Mouse (Mus musculus): ENCODE data around the gene Gm18336. TPM values are rescaled to one million over a fixed set of nuclear protein-coding genes. Genes with fewer than 3 reads are reported as not detected.
"Not testable (repeated sequence)": the region's sequence is repeated elsewhere in the genome, so short reads cannot be mapped to it uniquely, and the experiment has no call there.

Gm18336 gene
- polyA plus RNA-seq (2014; fragmentation: Nextera tagmentation; extraction: Ambion mirVana) = not detected in 2 replicates

DNA sequence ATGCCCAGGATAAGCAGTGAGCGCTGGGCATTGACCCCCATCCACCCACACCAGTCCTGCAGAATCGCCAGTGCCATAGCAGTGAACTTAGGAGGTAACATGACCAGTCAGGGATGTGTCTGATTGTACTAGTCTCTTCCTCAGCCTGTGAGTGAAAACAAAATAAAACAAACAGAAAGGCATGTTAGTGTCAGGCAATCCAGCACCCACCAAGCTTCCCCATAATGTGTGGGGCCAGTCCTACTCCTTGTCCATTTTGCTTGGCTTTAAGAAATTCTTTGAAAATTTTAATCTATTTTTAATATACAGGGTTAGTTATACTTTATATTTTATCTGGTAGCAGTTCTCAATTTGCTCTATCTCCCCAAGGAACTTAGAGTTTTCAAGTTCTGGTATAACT is at the start of gene Gm18336:
Gene Gm18336, minus strand, starts transcription at position 101 of the 400 bp plus-strand sequence.
- not testable (repeated sequence) for ATAC-seq (ENCODE audit: insufficient number of reproducible peaks, low FRiP score, low TSS enrichment, low read depth); H3K4me2 ChIP-seq (ENCODE audit: low read depth, severe bottlenecking); H3K27me3 ChIP-seq (ENCODE audit: control insufficient read depth, insufficient read depth, low read length); H3K9me3 ChIP-seq (ENCODE audit: control insufficient read depth, low read length); H3K4me1 ChIP-seq (ENCODE audit: control insufficient read depth, insufficient read depth, low read length); H3K27ac ChIP-seq (replicated peaks; ENCODE audit: low read depth, low read length); H3K9ac ChIP-seq (ENCODE audit: low read length); H3K4me3 ChIP-seq (ENCODE audit: low read depth, low read length); H3K36me3 ChIP-seq (ENCODE audit: control insufficient read depth, insufficient read depth, low read length); DNase-seq (ENCODE audit: low spot score)
- 75% methylated on average over 2 of the region's 2 CpGs for WGBS

DNA sequence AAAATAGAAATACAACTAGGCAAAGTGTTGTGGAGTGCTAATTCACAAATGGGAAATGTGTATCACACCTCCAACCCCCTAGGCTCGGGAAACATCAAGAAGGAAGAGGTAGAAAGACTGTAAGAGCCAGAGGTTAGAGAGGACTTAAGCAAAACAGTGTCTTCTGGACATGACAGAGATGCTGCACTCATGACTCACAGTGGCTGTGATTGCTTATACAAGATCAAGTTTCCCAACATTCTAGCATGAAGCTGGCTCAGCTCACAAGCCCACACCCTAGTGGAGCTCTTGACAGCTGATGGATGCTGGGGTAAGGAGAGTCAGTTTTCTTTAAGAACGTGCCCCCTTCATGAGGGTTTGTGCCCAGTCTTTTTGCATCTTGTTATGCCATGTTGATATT is 42.9 kb upstream of the Gm18336 start:
- no peaks in the 10 kb centered on the region for H3K27me3 ChIP-seq (ENCODE audit: control insufficient read depth, insufficient read depth, low read length)
- no peak overlapping the region for H3K4me2 ChIP-seq (ENCODE audit: low read depth, severe bottlenecking)
- H3K9me3 ChIP-seq (ENCODE audit: control insufficient read depth, low read length) = no peaks in the 10 kb centered on the region
- H3K27ac ChIP-seq (replicated peaks; ENCODE audit: low read depth, low read length) = no peak overlapping the region
- no peak overlapping the region for H3K4me3 ChIP-seq (ENCODE audit: low read depth, low read length)
- DNase-seq (ENCODE audit: low spot score) (no peak), ATAC-seq (ENCODE audit: insufficient number of reproducible peaks, low FRiP score, low TSS enrichment, low read depth) (no peak)
- 82% methylated on average over 2 of the region's 2 CpGs for WGBS
- no peak overlapping the region for H3K9ac ChIP-seq (ENCODE audit: low read length)
- no peaks in the 10 kb centered on the region for H3K36me3 ChIP-seq (ENCODE audit: control insufficient read depth, insufficient read depth, low read length)
- H3K4me1 ChIP-seq (ENCODE audit: control insufficient read depth, insufficient read depth, low read length) = no peaks in the 10 kb centered on the region

DNA sequence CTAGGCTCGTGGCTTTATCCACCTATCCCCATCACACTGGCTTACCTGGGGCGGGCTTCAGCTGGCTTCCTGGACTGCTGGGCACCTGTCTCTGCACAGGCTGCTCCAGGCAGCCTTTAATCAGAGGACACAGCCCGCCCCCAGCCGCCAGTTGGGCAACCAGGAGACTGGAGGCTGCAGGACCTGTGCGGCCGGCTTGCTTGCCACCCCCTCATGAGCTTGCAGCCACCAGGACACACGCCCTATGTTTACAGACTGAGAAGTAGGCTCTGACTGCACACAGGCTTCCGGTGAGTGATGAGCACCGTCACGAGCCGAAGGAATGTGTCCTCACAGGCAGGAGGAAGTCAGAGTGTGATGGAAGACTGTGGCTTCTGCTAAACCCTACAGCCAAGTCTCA is 36.7 kb upstream of the Gm18336 start, which contains the start of gene Trex2:
Gene Trex2, minus strand, starts transcription at position 93 of the 400 bp plus-strand sequence.
- ATAC-seq (ENCODE audit: insufficient number of reproducible peaks, low FRiP score, low TSS enrichment, low read depth) (no peak), DNase-seq (ENCODE audit: low spot score) (no peak)
- H3K4me2 ChIP-seq (ENCODE audit: low read depth, severe bottlenecking) = no peak within 1 kb of the TSS
- no peak within 1 kb of the TSS for H3K27ac ChIP-seq (replicated peaks; ENCODE audit: low read depth, low read length)
- no peaks in the 10 kb centered on the region for H3K9me3 ChIP-seq (ENCODE audit: control insufficient read depth, low read length)
- H3K9ac ChIP-seq (ENCODE audit: low read length) = no peak within 1 kb of the TSS
- no peak within 1 kb of the TSS for H3K4me3 ChIP-seq (ENCODE audit: low read depth, low read length)
- no peaks in the 10 kb centered on the region for H3K4me1 ChIP-seq (ENCODE audit: control insufficient read depth, insufficient read depth, low read length)
- no peaks in the 10 kb centered on the region for H3K36me3 ChIP-seq (ENCODE audit: control insufficient read depth, insufficient read depth, low read length)
- 74% methylated on average over 11 of the region's 11 CpGs for WGBS
- H3K27me3 ChIP-seq (ENCODE audit: control insufficient read depth, insufficient read depth, low read length) = no peaks in the 10 kb centered on the region

DNA sequence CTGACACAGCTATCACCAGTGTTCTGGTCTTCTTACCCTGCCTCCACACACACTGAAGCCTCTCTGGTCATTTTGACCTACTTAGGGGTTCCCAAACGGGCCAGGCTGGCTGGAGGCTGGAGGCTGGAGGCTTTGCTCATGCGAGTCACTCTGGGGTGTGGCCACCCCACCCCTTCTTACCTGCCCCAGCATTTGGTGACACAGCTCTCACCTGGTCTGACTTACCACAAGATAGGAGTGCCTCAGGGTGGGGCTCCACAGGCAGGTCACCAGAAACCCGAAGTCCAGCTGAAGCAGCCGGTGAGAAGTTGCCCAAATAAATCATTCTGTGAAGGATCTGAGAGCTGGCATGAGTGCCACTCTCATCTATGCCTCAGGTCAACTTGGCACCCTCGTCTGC is 34.3 kb upstream of the Gm18336 start:
- no peaks in the 10 kb centered on the region for H3K27me3 ChIP-seq (ENCODE audit: control insufficient read depth, insufficient read depth, low read length)
- H3K4me1 ChIP-seq (ENCODE audit: control insufficient read depth, insufficient read depth, low read length) = no peaks in the 10 kb centered on the region
- 70% methylated on average over 5 of the region's 5 CpGs for WGBS
- H3K4me2 ChIP-seq (ENCODE audit: low read depth, severe bottlenecking) = no peak overlapping the region
- H3K36me3 ChIP-seq (ENCODE audit: control insufficient read depth, insufficient read depth, low read length) = no peaks in the 10 kb centered on the region
- no peak overlapping the region for H3K27ac ChIP-seq (replicated peaks; ENCODE audit: low read depth, low read length)
- ATAC-seq (ENCODE audit: insufficient number of reproducible peaks, low FRiP score, low TSS enrichment, low read depth) (no peak), DNase-seq (ENCODE audit: low spot score) (no peak)
- H3K9me3 ChIP-seq (ENCODE audit: control insufficient read depth, low read length) = no peaks in the 10 kb centered on the region
- no peak overlapping the region for H3K9ac ChIP-seq (ENCODE audit: low read length)
- H3K4me3 ChIP-seq (ENCODE audit: low read depth, low read length) = no peak overlapping the region

DNA sequence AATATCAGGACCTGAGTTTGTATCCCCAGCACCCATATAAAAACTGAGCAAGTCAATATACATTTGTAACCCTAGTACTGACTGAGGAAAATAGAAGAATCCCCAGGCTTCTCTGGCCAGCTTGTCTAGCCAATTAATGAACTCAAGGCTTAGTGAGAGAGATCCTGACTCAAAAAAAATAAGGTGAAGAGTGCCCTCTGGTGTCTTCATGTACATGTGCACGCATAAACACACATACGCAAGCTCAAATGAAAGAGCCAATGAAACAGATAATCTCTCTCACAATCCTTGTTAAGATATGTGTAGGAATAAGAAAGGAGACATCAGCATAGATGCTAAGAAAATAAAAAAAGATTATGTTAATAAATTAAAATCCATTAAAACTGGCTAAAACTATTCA is 31.5 kb upstream of the Gm18336 start:
- DNase-seq (ENCODE audit: low spot score) (no peak), ATAC-seq (ENCODE audit: insufficient number of reproducible peaks, low FRiP score, low TSS enrichment, low read depth) (no peak)
- Histone ChIP-seq H3K4me3 (ENCODE audit: low read depth, low read length) (no peak overlapping the region), H3K27me3 (ENCODE audit: control insufficient read depth, insufficient read depth, low read length) (no peaks in the 10 kb centered on the region), H3K4me2 (ENCODE audit: low read depth, severe bottlenecking) (no peak overlapping the region), H3K4me1 (ENCODE audit: control insufficient read depth, insufficient read depth, low read length) (no peaks in the 10 kb centered on the region), H3K36me3 (ENCODE audit: control insufficient read depth, insufficient read depth, low read length) (no peaks in the 10 kb centered on the region), H3K9ac (ENCODE audit: low read length) (no peak overlapping the region), H3K9me3 (ENCODE audit: control insufficient read depth, low read length) (no peaks in the 10 kb centered on the region), H3K27ac (replicated peaks; ENCODE audit: low read depth, low read length) (no peak overlapping the region)
- WGBS = 78% methylated on average over 2 of the region's 2 CpGs

DNA sequence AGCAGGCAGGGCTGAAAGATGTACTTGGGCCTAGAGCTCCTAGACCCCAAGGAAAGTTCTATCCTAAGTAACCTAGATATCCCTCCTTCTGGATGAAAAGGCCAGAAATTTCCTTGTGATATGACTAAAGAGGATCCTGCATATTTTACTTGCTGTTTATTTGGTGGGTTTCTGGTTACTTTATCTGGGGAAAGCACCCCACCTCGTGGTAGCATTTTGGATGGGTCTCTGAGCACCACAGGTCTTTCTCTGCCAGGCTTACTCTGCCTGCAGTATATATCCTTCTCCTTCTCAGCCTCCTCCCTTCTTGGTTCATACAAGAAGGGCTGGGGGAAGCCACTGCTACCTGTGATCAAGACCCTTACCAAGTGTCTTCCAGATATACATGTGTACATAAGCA is 14.2 kb upstream of the Gm18336 start:
- no peaks in the 10 kb centered on the region for H3K36me3 ChIP-seq (ENCODE audit: control insufficient read depth, insufficient read depth, low read length)
- WGBS = 47% methylated on average over 1 of the region's 1 CpGs
- no peak overlapping the region for H3K4me3 ChIP-seq (ENCODE audit: low read depth, low read length)
- no peak for DNase-seq (ENCODE audit: low spot score)
- ATAC-seq (ENCODE audit: insufficient number of reproducible peaks, low FRiP score, low TSS enrichment, low read depth) = no peak
- H3K4me2 ChIP-seq (ENCODE audit: low read depth, severe bottlenecking) = no peak overlapping the region
- no peaks in the 10 kb centered on the region for H3K9me3 ChIP-seq (ENCODE audit: control insufficient read depth, low read length)
- no peak overlapping the region for H3K9ac ChIP-seq (ENCODE audit: low read length)
- H3K4me1 ChIP-seq (ENCODE audit: control insufficient read depth, insufficient read depth, low read length) = no peaks in the 10 kb centered on the region
- peaks cover 2% of the 10 kb centered on the region for H3K27me3 ChIP-seq (ENCODE audit: control insufficient read depth, insufficient read depth, low read length)
- H3K27ac ChIP-seq (replicated peaks; ENCODE audit: low read depth, low read length) = no peak overlapping the region

DNA sequence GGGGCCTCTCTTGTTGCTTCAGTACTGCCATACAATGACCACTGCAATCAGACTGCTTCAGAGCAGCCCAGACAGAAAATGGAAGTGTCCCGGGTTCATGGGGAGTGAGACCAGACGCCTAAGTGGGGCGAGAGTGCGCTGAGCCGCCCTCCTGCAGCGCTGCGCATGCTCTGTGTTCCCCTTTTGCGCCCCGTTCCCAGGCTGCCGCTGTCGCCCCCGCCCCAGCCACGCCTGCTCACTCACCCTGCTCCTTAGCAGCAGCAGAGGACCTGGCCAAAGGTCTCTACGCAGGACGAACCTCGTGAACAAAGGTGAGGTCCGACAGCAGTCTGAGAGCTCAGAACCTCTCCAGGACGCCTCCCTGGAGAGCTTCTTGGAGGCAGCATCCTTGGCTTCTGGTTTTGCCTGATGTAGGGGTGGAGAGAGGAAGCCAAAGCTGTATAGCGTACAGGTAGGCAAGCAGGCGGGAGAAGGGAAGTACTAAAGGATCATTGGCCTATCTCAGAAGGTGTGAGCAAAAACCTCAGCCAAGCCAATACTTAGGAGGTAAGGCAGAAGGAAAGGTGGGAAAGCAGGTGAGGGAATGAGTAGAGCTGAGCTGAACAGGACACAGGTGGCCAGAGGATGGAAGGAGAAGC is 12.5 kb upstream of the Gm18336 start, which contains the start of gene Zfp92:
Gene Zfp92, plus strand, starts transcription at position 217 of the 638 bp plus-strand sequence.
- Histone ChIP-seq H3K27ac (replicated peaks; ENCODE audit: low read depth, low read length) (no peak within 1 kb of the TSS), H3K27me3 (ENCODE audit: control insufficient read depth, insufficient read depth, low read length) (peaks cover 2% of the 10 kb centered on the region), H3K9me3 (ENCODE audit: control insufficient read depth, low read length) (no peaks in the 10 kb centered on the region), H3K4me3 (ENCODE audit: low read depth, low read length) (0 out of 2 replicates have a peak within 1 kb of the TSS, but pooled peaks have one; percentile 6), H3K36me3 (ENCODE audit: control insufficient read depth, insufficient read depth, low read length) (no peaks in the 10 kb centered on the region), H3K4me1 (ENCODE audit: control insufficient read depth, insufficient read depth, low read length) (no peaks in the 10 kb centered on the region), H3K4me2 (ENCODE audit: low read depth, severe bottlenecking) (peak within 1 kb of the TSS; percentile 44), H3K9ac (ENCODE audit: low read length) (no peak within 1 kb of the TSS)
- 21% methylated on average over 20 of the region's 20 CpGs for WGBS
- ATAC-seq (ENCODE audit: insufficient number of reproducible peaks, low FRiP score, low TSS enrichment, low read depth) (no peak), DNase-seq (ENCODE audit: low spot score) (peak; percentile 26)

DNA sequence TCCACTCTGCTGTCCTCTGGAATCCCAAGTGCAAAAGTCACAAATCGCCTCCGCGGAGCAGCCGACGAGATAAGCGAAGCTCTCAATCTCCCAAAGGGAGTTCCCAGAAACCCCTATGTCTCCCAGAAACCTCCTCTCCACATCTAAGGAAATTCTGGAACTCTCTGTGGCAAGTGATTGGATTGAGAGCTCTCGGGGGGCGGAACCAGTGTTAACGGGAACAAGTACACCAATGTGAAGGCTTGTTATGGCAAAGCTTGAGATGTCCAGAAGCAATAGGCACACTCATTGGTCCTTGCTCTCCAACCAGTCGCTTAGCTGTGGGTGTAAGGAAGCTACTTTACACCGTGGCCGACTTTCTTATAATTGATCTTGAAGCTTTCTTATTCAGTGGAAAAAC is 3.1 kb upstream of the Gm18336 start:
- ATAC-seq (ENCODE audit: insufficient number of reproducible peaks, low FRiP score, low TSS enrichment, low read depth) (no peak), DNase-seq (ENCODE audit: low spot score) (no peak)
- H3K9me3 ChIP-seq (ENCODE audit: control insufficient read depth, low read length) = no peaks in the 10 kb centered on the region
- no peaks in the 10 kb centered on the region for H3K4me1 ChIP-seq (ENCODE audit: control insufficient read depth, insufficient read depth, low read length)
- no peaks in the 10 kb centered on the region for H3K36me3 ChIP-seq (ENCODE audit: control insufficient read depth, insufficient read depth, low read length)
- no peak overlapping the region for H3K4me2 ChIP-seq (ENCODE audit: low read depth, severe bottlenecking)
- no peak overlapping the region for H3K27ac ChIP-seq (replicated peaks; ENCODE audit: low read depth, low read length)
- H3K4me3 ChIP-seq (ENCODE audit: low read depth, low read length) = no peak overlapping the region
- H3K9ac ChIP-seq (ENCODE audit: low read length) = no peak overlapping the region
- WGBS = 94% methylated on average over 12 of the region's 12 CpGs
- H3K27me3 ChIP-seq (ENCODE audit: control insufficient read depth, insufficient read depth, low read length) = no peaks in the 10 kb centered on the region

DNA sequence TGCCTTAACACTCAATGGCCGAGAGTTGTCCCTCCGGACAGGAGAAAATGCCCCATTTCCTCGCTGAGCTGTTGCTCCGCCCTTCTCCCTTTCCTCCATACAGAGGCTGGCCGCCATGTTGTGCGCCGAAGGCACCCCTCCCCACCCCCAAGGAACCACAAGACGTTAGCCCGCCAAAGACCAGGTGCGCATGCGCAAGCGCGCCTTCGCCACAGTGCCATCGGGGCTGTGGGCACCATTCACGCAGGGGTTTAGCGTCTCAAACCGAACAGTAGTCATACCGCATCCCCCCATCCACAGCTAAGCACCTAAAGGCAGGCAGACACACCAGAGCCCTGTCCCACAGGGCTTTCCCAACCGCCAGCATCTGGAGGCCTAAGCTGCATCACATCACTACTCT is 2.4 kb upstream of the Gm18336 start:
- 86% methylated on average over 20 of the region's 20 CpGs for WGBS
- Histone ChIP-seq H3K27me3 (ENCODE audit: control insufficient read depth, insufficient read depth, low read length) (no peaks in the 10 kb centered on the region), H3K9me3 (ENCODE audit: control insufficient read depth, low read length) (no peaks in the 10 kb centered on the region), H3K4me3 (ENCODE audit: low read depth, low read length) (no peak overlapping the region), H3K4me1 (ENCODE audit: control insufficient read depth, insufficient read depth, low read length) (no peaks in the 10 kb centered on the region), H3K4me2 (ENCODE audit: low read depth, severe bottlenecking) (no peak overlapping the region), H3K27ac (replicated peaks; ENCODE audit: low read depth, low read length) (no peak overlapping the region), H3K36me3 (ENCODE audit: control insufficient read depth, insufficient read depth, low read length) (no peaks in the 10 kb centered on the region), H3K9ac (ENCODE audit: low read length) (no peak overlapping the region)
- no peak for ATAC-seq (ENCODE audit: insufficient number of reproducible peaks, low FRiP score, low TSS enrichment, low read depth)
- no peak for DNase-seq (ENCODE audit: low spot score)
